Mouse (Mus musculus) adrenal gland, postnatal 14 days (tissue): ENCODE data around the gene Znrf4. TPM values are rescaled to one million over a fixed set of nuclear protein-coding genes. Genes with fewer than 3 reads are reported as not detected.

Experiments
- DNase-seq: peaks from one replicate; pipeline ENCODE4 v3.0.0; 2021; ENCODE audit warnings: mixed read lengths
- total RNA-seq: library from RNA; stranded (reverse); gene quantifications from 2 replicates; pipeline ENCODE4 v1.2.3, GENCODE M21; 2021

The Znrf4 gene
- total RNA-seq, 1 experiment from 2014 or later, result not detected

- DNase-seq, result no peak
These were observed 43.9 kb downstream of the Znrf4 start for GRCm38 (mm10) chr17:56468380-56468779.

- peak; percentile 61 for DNase-seq
These were observed 44.8 kb downstream of the Znrf4 start for GRCm38 (mm10) chr17:56467456-56467884.

GRCm38 (mm10) chr17:56466747-56467146 is 45.5 kb downstream of the Znrf4 start:
- DNase-seq, result no peak

GRCm38 (mm10) chr17:56464817-56465216 is 47.4 kb downstream of the Znrf4 start:
- no peak for DNase-seq

GRCm38 (mm10) chr17:56464345-56464744 is 47.9 kb downstream of the Znrf4 start:
- no peak for DNase-seq

GRCm38 (mm10) chr17:56463500-56463899 is 48.7 kb downstream of the Znrf4 start:
- DNase-seq, result no peak

GRCm38 (mm10) chr17:56462835-56463455 is 49.3 kb downstream of the Znrf4 start:
- DNase-seq, result no peak

- DNase-seq, result peak; percentile 100
These were observed 50.2 kb downstream of the Znrf4 start for GRCm38 (mm10) chr17:56461771-56462743.

Other genes starting within 250 kb of the Znrf4 start
- 18.7 and 20.9 TPM in 2 replicates for gene Ticam1, start 235.6 kb downstream of the Znrf4 start, total RNA-seq
- gene Plin3, start 219.6 kb downstream of the Znrf4 start, total RNA-seq, result 76.9 and 106 TPM in 2 replicates
- gene Arrdc5, start 212.1 kb downstream of the Znrf4 start, total RNA-seq, result not detected in 2 replicates
- gene Uhrf1, start 209.1 kb downstream of the Znrf4 start, total RNA-seq, result 25.6 and 29.3 TPM in 2 replicates
- 40.1 and 46.2 TPM in 2 replicates for gene Kdm4b, start 186.4 kb downstream of the Znrf4 start, total RNA-seq
- 97.0 and 102 TPM in 2 replicates for gene Ptprs, start 35.9 kb downstream of the Znrf4 start, total RNA-seq
- 0.70 and 1.3 TPM in 2 replicates for gene Gm20219, start 42.0 kb upstream of the Znrf4 start, total RNA-seq
- 112 and 141 TPM in 2 replicates for gene Safb2, start 72.2 kb upstream of the Znrf4 start, total RNA-seq
- 104 and 121 TPM in 2 replicates for gene Safb, start 72.4 kb upstream of the Znrf4 start, total RNA-seq
- 450 and 452 TPM in 2 replicates for gene 2410015M20Rik, start 97.3 kb upstream of the Znrf4 start, total RNA-seq
- gene Rpl36, start 101.0 kb upstream of the Znrf4 start, total RNA-seq, result 845 and 964 TPM in 2 replicates
- gene Lonp1, start 114.5 kb upstream of the Znrf4 start, total RNA-seq, result 332 and 338 TPM in 2 replicates
- 1.8 and 2.0 TPM in 2 replicates for gene Catsperd, start 115.7 kb upstream of the Znrf4 start, total RNA-seq
- gene Ranbp3, start 160.9 kb upstream of the Znrf4 start, total RNA-seq, result 59.4 and 63.8 TPM in 2 replicates
- 382 and 386 TPM in 2 replicates for gene Ndufa11, start 205.3 kb upstream of the Znrf4 start, total RNA-seq
- gene Vmac, start 205.6 kb upstream of the Znrf4 start, total RNA-seq, result 22.3 and 23.9 TPM in 2 replicates
- gene Nrtn, start 245.1 kb upstream of the Znrf4 start, total RNA-seq, result 4.5 and 4.8 TPM in 2 replicates